Mouse (Mus musculus) brain, embryonic 14.5 days (tissue): ENCODE measurements around the gene Spef1. TPM values are rescaled to one million over a fixed set of nuclear protein-coding genes. Genes with fewer than 3 reads are reported as not detected.

ENCODE experiments used
- DNase-seq: peaks from one replicate; pipeline ENCODE4 v3.0.0-alpha.2; 2011; ENCODE audit warnings: low read depth
- CTCF ChIP-seq: fragments of 200-500 bp; IDR thresholded peaks from 2 replicates; pipeline ENCODE4 v1.5.1; 2012; ENCODE audit warnings: inconsistent platforms, mild to moderate bottlenecking, moderate library complexity, borderline replicate concordance; ENCODE audit not compliant: insufficient read depth, insufficient read length; ENCODE audit errors: extremely low read depth
- POLR2A ChIP-seq: fragments of 200-500 bp; IDR thresholded peaks from 2 replicates; pipeline ENCODE4 v1.6.1; 2012; ENCODE audit warnings: mild to moderate bottlenecking, inconsistent platforms, borderline replicate concordance; ENCODE audit not compliant: poor library complexity, insufficient read depth, insufficient read length, severe bottlenecking; ENCODE audit errors: extremely low read depth
- polyA plus RNA-seq: library from polyadenylated mRNA; depleted of rRNA; stranded (reverse); fragments of >200 nt; gene quantifications from 2 replicates; pipeline ENCODE4 v1.2.3, GENCODE M21; 2012

The Spef1 gene
- polyA plus RNA-seq, 1 experiment, result 35.4 TPM

DNA sequence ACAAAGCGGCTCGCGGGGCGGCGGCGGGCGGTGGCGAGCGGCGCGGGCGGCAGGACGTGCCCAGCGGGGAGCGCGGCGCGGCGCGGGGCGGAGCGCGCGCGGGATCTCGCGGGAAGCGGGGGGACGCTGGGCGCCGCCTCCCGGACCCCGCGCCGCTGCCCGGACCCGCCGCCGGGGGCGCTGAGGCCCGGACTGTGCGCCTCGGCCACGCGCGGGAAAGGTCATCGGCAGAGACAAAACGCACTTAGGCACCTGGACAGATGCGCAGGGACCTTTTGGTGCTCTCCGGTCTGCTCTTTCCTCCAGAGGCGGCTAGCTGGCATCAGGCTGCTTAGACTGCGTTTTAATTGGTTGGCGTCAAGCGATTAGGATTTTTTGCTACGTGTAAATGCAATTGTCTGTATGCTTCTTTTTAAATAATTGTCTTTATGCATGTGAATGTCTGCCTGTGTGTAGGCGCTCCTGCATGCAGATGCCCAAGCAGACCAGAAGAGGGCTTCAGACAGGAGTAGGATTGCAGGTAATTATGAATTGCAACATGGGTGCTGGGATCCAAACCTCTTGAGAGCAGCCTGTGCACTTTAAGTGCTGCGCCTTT lies 7.0 kb downstream of the Spef1 start, which contains the start of gene Cenpb:
Cenpb (minus strand) TSS at position 78 of the 598 bp plus-strand sequence.
- peak; percentile 66 for TF ChIP-seq CTCF
- TF ChIP-seq POLR2A, result peak; percentile 56; the same call in 1 of the 2 replicates
- DNase-seq, result peak; percentile 90

DNA sequence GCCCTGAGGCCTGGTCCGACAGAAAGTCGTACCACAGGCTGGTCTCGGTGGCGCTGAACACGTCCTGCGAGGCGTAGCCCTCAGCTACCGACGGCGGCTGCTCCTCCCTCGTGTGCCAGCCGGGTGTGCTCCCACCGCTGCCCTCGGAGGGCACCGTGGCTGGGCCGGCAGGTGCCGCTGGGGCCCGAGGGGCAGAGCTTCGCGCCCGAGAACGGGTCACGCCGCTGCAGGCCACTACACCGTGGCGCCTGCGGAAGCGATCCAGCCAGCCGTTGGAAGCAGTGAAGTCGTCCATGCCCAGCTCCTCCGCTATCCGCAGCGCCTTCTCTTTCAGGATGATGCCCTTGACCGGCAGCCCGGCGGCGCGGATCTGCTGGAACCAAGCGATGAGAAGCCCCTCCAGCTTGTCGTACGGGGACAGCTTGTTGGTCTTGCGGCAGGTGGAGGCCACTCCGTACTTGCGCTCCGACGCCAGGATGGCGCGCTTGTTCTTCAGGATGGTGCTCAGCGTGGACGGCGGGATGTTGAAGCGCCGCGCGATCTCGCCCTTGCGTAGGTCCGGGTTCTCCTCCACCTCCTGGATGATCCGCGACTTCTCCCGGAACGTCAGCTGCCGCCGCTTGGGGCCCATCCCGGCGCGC lies 7.7 kb downstream of the Spef1 start:
- DNase-seq, result peak; percentile 85
- TF ChIP-seq POLR2A (no peak), CTCF (no peak)

DNA sequence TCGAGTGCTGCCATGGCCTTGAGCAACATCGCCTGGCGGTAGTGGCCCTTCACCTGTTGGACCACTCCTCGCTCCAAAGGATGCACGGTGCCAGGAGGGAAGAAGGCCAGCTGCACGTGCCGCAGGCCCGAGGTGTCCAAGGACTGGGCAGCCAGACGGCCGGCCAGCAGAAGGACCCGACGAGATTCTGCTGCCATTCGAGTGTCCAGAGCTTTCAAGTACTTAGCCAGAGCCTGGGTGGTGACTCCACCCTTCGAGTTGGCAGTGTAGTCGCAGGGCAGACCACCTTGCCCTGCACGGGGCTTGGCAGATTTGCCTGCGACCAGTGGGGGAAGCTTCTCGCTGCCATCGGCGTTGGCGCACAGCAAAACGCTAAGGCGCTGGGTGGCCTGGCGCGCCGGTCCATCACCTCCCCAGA lies 8.2 kb downstream of the Spef1 start:
- peak; percentile 21 for DNase-seq
- TF ChIP-seq CTCF (no peak), POLR2A (no peak)

DNA sequence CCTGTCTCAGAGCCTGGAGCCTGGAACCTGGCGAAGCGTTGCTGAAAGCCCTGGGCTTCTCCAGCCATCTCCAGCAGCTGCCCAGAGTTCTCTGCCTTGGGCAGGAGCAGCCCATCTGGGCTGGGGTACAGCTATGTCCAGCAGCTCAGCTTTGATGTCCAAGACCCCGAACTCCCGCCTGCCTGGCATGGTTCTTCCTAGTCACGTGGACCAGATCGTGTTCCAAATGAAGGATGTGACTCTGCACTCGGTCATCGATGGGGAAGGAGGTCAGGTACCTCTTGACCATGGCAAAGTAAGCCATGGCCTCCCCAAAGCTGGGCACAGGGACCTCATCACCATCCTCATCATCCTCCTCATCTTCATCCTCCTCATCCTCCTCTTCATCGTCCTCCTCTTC lies 9.2 kb downstream of the Spef1 start:
- DNase-seq, result no peak
- no peak for TF ChIP-seq CTCF
- TF ChIP-seq POLR2A, result no peak

DNA sequence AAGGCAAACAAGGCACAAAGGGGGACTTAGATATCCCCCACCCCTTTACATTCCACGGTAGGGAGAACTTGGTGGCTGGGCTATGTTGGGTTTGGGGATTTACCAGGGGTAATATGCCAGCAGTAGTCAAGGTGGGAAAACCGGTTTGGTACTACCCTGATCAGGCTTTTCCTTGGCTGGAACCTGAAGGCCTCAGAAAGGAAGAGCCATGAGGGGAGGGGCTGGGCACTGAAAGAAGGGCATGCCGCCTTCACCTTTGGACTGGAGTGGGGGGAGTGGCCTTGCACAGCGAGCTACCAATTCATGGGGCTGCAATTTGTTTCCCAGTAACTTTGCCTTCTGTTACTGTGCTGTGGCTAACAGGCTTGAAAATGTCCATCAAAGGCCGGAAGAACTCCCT lies 10.6 kb downstream of the Spef1 start:
- no peak for DNase-seq
- no peak for TF ChIP-seq POLR2A
- TF ChIP-seq CTCF, result no peak

DNA sequence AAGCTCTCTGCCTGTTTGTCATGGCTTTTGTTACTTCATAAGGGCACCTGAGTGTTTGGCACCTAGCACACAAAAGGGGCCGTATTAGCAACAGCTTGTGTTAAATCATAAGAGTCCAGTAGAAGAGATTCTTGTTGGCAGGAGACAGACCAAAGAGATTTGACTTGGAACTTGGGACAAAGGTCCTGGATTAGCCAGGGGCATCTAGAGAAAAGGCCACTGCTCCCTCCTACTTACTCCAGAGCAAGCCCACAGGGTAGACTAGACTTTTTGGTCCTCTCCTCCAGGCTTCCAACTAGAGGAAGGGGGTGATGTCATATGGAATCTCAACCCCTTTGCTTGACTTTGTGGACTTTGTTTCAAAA lies 11.2 kb downstream of the Spef1 start:
- DNase-seq, result no peak
- TF ChIP-seq POLR2A, result no peak
- no peak for TF ChIP-seq CTCF

DNA sequence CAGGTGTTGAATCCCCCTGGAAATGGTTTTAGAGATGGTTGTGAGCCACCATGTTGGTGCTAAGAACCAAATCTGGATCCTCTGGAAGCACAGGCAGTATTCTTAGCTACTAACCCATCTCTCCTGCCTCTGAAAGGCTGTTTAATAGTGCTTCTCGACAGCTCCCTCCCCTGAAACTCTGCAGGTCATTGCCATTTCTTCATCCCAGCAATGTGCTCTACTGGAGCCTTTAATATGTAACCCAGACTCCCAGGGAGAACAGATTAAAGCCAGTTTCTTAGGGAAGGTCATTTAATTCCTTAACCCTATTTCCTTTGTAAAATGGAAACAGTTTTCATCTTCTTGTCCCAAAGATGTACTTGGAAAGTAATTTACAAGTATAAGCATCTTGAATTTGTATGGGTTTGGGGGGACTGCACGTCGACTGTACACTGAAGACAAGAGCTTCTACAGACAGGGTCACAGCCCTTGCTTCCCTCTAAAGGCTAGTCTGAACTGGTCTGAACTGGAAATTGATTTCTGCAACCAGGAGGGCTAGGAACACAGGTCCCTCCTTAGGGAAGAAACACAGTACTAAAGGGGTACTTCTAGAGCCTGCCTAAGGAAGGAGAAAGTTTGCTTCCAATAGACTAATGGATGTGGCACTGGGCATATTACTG lies 11.7 kb downstream of the Spef1 start:
- DNase-seq, result no peak
- TF ChIP-seq POLR2A, result no peak
- TF ChIP-seq CTCF, result no peak

DNA sequence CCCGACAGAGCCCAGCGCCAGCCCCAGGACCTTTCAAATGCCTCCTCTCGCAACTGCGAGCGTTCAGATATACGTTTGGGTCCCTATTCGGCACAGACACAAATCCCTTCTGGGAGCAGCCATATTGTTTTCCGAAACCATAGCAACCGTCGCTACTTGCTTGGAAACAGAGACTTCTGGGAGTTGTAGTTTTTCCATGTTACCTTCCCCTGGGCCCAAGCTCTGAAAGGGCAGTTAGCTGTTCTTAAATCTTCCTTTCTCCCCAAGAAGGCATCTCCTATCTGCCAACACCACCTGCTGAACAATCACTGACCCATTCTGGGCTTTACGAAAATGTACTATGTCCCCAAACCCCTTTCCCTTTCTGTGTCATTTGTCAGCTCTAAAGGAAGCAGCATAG lies 12.4 kb downstream of the Spef1 start:
- DNase-seq, result peak; percentile 95
- no peak for TF ChIP-seq POLR2A
- no peak for TF ChIP-seq CTCF

DNA sequence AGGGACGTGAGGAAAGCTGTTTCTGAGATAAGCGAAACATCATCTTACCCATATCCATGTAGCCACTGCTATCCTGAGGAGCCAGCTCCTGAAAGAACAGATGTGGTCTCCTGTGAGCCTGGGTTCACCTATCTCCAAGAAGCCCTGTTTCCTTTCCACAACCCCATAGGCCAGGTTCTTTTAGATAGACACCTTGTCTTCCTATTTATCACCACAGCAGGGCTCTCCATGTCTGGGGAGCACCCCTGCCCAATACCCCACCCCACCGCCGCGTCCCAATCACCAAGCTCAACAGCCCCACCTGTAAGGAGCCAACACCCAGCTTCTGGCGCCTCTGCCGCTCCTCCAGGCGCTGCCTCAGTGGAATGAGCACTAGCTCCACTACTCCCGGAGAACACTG lies 14.8 kb downstream of the Spef1 start:
- TF ChIP-seq CTCF, result no peak
- no peak for DNase-seq

DNA sequence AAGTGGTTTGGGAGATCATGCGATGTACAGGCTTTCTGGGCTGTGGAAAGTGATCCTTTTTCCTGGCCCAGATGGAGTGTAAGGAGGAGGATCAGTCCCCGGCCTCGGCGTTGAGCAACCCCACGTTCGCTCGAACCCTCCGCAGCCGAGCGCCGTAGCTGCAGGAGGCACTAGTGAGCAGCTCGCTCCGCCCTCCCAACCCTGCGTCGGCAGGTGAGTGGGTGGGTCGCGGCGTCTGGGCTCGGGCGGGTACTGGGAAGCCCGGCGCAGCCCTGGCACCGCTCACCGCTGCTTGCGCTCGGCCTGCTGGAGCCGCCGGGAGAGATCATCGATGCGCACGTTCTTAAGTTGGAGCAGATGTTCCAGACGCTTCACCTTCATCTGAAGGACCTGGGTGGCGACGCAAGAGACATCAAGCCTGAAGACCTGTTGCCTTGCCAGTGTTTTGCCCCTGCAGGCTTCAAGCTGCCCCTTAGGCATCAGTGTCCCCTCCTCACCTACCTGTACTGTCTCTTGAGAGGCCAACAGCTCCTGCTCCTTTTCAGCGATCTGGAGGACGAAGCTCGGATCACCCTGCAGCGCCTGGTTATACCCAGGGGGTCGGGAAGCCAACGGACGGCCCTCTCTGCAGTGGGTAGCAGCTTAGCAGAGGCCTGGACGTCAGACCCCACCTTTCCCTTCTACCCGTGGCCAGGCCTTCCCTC lies 15.5 kb downstream of the Spef1 start:
- DNase-seq, result no peak
- TF ChIP-seq POLR2A (no peak), CTCF (0 out of 2 replicates have a peak, but pooled peaks have one; percentile 2)

DNA sequence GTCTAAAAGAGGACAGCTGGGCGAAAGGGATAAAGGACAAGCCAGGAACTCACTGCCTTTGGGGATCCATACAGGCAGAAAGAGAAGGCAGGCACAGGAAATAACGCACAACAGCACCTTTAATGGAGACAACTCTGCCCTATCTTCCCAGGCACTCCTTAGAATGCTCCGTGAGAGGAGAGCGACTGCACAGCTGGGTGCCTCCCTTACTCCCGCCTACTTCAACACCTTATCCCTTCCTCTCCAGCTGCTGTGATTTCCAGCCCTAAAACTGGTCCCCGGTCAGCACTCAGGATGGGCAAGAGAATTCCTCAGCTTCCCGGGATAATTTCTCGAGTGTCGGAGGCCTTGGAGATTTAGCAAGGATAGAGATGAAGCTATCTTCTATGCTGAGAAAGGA lies 16.1 kb downstream of the Spef1 start:
- TF ChIP-seq CTCF (no peak), POLR2A (no peak)
- DNase-seq, result no peak
